Mouse (Mus musculus) embryonic facial prominence, embryonic 13.5 days (tissue): ENCODE measurements around the gene Tmprss13. TPM values are rescaled to one million over a fixed set of nuclear protein-coding genes. Genes with fewer than 3 reads are reported as not detected.

Experiments
- ATAC-seq: fragments of 200-750 bp; cut with Nextera tagmentation; 2 replicates; pipeline ENCODE4 v1.8.0; 2017; ENCODE audit warnings: low read depth; ENCODE audit not compliant: insufficient number of reproducible peaks, insufficient read depth, low FRiP score, low TSS enrichment
- H3K27ac ChIP-seq: fragments of 300-500 bp; sonication (generic); 2 replicates; pipeline ENCODE4 v1.5.1; 2015; ENCODE audit warnings: moderate library complexity, mild to moderate bottlenecking, inconsistent platforms
- H3K27me3 ChIP-seq: fragments of 300-500 bp; sonication (generic); 2 replicates; pipeline ENCODE4 v1.6.1; 2015; ENCODE audit warnings: mild to moderate bottlenecking, inconsistent platforms
- H3K36me3 ChIP-seq: fragments of 300-500 bp; sonication (generic); 2 replicates; pipeline ENCODE4 v1.6.1; 2015; ENCODE audit warnings: mild to moderate bottlenecking, inconsistent platforms
- H3K4me1 ChIP-seq: fragments of 300-500 bp; sonication (generic); 2 replicates; pipeline ENCODE4 v1.6.1; 2015; ENCODE audit warnings: inconsistent platforms
- H3K4me2 ChIP-seq: fragments of 300-500 bp; sonication (generic); 2 replicates; pipeline ENCODE4 v1.6.1; 2015; ENCODE audit warnings: moderate library complexity, mild to moderate bottlenecking, inconsistent platforms
- H3K4me3 ChIP-seq: fragments of 300-500 bp; sonication (generic); 2 replicates; pipeline ENCODE4 v1.5.1; 2015; ENCODE audit warnings: mild to moderate bottlenecking, inconsistent platforms
- H3K9ac ChIP-seq: fragments of 300-500 bp; sonication (generic); 2 replicates; pipeline ENCODE4 v1.6.1; 2015; ENCODE audit warnings: mild to moderate bottlenecking, inconsistent platforms
- H3K9me3 ChIP-seq: fragments of 300-500 bp; sonication (generic); 2 replicates; pipeline ENCODE4 v1.6.1; 2016; ENCODE audit warnings: inconsistent platforms
- WGBS: fragments of 180-500 bp; shearing (Covaris S2); methylation state at CpG from one replicate; pipeline ENCODE4 v1.1.7; 2015; ENCODE audit warnings: mixed read lengths; 5-methylcytosine and 5-hydroxymethylcytosine counted together
- polyA plus RNA-seq: library from polyadenylated mRNA; unstranded; fragments of >200 nt; fragmentation: Nextera tagmentation; extraction: Ambion mirVana; gene quantifications from 2 replicates; pipeline ENCODE4 v1.2.1, GENCODE M21; 2015

Tmprss13 gene
- polyA plus RNA-seq, 1 experiment from 2014 or later = 3.8 TPM

- H3K9ac ChIP-seq = no peak overlapping the region
- H3K36me3 ChIP-seq = no peaks in the 10 kb centered on the region
- 95% methylated on average over 3 of the region's 3 CpGs for WGBS
- H3K4me2 ChIP-seq = no peak overlapping the region
- H3K4me1 ChIP-seq = no peaks in the 10 kb centered on the region
- H3K4me3 ChIP-seq = no peak overlapping the region
- ATAC-seq = no peak
- no peaks in the 10 kb centered on the region for H3K9me3 ChIP-seq
- no peaks in the 10 kb centered on the region for H3K27me3 ChIP-seq
- H3K27ac ChIP-seq = no peak overlapping the region
Measured at GRCm38 (mm10) chr9:45343066-45343465, 24.2 kb downstream of the Tmprss13 start.

- Histone ChIP-seq H3K4me2 (no peak overlapping the region), H3K36me3 (no peaks in the 10 kb centered on the region), H3K9ac (no peak overlapping the region), H3K9me3 (no peaks in the 10 kb centered on the region), H3K27ac (no peak overlapping the region), H3K4me3 (no peak overlapping the region), H3K27me3 (no peaks in the 10 kb centered on the region), H3K4me1 (no peaks in the 10 kb centered on the region)
- WGBS = 62% methylated on average over 2 of the region's 2 CpGs
- ATAC-seq = no peak
Measured at GRCm38 (mm10) chr9:45345516-45345915, 26.6 kb downstream of the Tmprss13 start.

- H3K4me3 ChIP-seq = no peak overlapping the region
- no peak for ATAC-seq
- H3K4me2 ChIP-seq = no peak overlapping the region
- no peaks in the 10 kb centered on the region for H3K27me3 ChIP-seq
- 72% methylated on average over 6 of the region's 6 CpGs for WGBS
- no peak overlapping the region for H3K9ac ChIP-seq
- no peaks in the 10 kb centered on the region for H3K36me3 ChIP-seq
- no peaks in the 10 kb centered on the region for H3K4me1 ChIP-seq
- H3K27ac ChIP-seq = no peak overlapping the region
- no peaks in the 10 kb centered on the region for H3K9me3 ChIP-seq
Measured at GRCm38 (mm10) chr9:45346276-45346675, 27.4 kb downstream of the Tmprss13 start.

- Histone ChIP-seq H3K4me2 (no peak overlapping the region), H3K4me3 (no peak overlapping the region), H3K9me3 (no peaks in the 10 kb centered on the region), H3K4me1 (no peaks in the 10 kb centered on the region), H3K27me3 (no peaks in the 10 kb centered on the region), H3K36me3 (no peaks in the 10 kb centered on the region), H3K27ac (no peak overlapping the region), H3K9ac (no peak overlapping the region)
- 75% methylated on average over 6 of the region's 6 CpGs for WGBS
- no peak for ATAC-seq
Measured at GRCm38 (mm10) chr9:45348560-45348959, 29.7 kb downstream of the Tmprss13 start.

GRCm38 (mm10) chr9:45349181-45349580 lies 30.3 kb downstream of the Tmprss13 start:
- WGBS = 28% methylated on average over 4 of the region's 4 CpGs
- Histone ChIP-seq H3K4me3 (no peak overlapping the region), H3K27me3 (no peaks in the 10 kb centered on the region), H3K4me1 (no peaks in the 10 kb centered on the region), H3K9ac (no peak overlapping the region), H3K27ac (no peak overlapping the region), H3K9me3 (no peaks in the 10 kb centered on the region), H3K36me3 (no peaks in the 10 kb centered on the region), H3K4me2 (no peak overlapping the region)
- no peak for ATAC-seq

GRCm38 (mm10) chr9:45349851-45350250 lies 31.0 kb downstream of the Tmprss13 start:
- H3K4me1 ChIP-seq = no peaks in the 10 kb centered on the region
- no peaks in the 10 kb centered on the region for H3K27me3 ChIP-seq
- no peak overlapping the region for H3K4me2 ChIP-seq
- 57% methylated on average over 5 of the region's 5 CpGs for WGBS
- no peak overlapping the region for H3K9ac ChIP-seq
- no peaks in the 10 kb centered on the region for H3K36me3 ChIP-seq
- ATAC-seq = no peak
- H3K9me3 ChIP-seq = no peaks in the 10 kb centered on the region
- H3K27ac ChIP-seq = no peak overlapping the region
- no peak overlapping the region for H3K4me3 ChIP-seq

GRCm38 (mm10) chr9:45355192-45355591 lies 36.3 kb downstream of the Tmprss13 start:
- no peaks in the 10 kb centered on the region for H3K36me3 ChIP-seq
- H3K27me3 ChIP-seq = no peaks in the 10 kb centered on the region
- H3K4me1 ChIP-seq = peaks cover 4% of the 10 kb centered on the region; the same call in 1 of the 2 replicates
- H3K4me2 ChIP-seq = no peak overlapping the region
- no peak overlapping the region for H3K27ac ChIP-seq
- ATAC-seq = no peak
- WGBS = 73% methylated on average over 2 of the region's 2 CpGs
- no peak overlapping the region for H3K9ac ChIP-seq
- no peaks in the 10 kb centered on the region for H3K9me3 ChIP-seq
- no peak overlapping the region for H3K4me3 ChIP-seq

GRCm38 (mm10) chr9:45358356-45358755 lies 39.5 kb downstream of the Tmprss13 start:
- 32% methylated on average over 7 of the region's 7 CpGs for WGBS
- Histone ChIP-seq H3K4me3 (no peak overlapping the region), H3K36me3 (no peaks in the 10 kb centered on the region), H3K9me3 (no peaks in the 10 kb centered on the region), H3K27me3 (no peaks in the 10 kb centered on the region), H3K4me2 (no peak overlapping the region), H3K27ac (no peak overlapping the region), H3K9ac (no peak overlapping the region), H3K4me1 (peaks cover 4% of the 10 kb centered on the region; the same call in 1 of the 2 replicates)
- ATAC-seq = no peak

GRCm38 (mm10) chr9:45362051-45362461 lies 43.2 kb downstream of the Tmprss13 start:
- 54% methylated on average over 2 of the region's 2 CpGs for WGBS
- Histone ChIP-seq H3K9ac (no peak overlapping the region), H3K9me3 (no peaks in the 10 kb centered on the region), H3K4me2 (no peak overlapping the region), H3K27ac (no peak overlapping the region), H3K4me3 (no peak overlapping the region), H3K36me3 (no peaks in the 10 kb centered on the region), H3K27me3 (no peaks in the 10 kb centered on the region), H3K4me1 (peaks cover 4% of the 10 kb centered on the region; the same call in 1 of the 2 replicates)
- ATAC-seq = no peak

- H3K9ac ChIP-seq = no peak overlapping the region
- 57% methylated on average over 7 of the region's 7 CpGs for WGBS
- H3K4me3 ChIP-seq = no peak overlapping the region
- ATAC-seq = no peak
- H3K4me2 ChIP-seq = no peak overlapping the region
- no peaks in the 10 kb centered on the region for H3K9me3 ChIP-seq
- H3K4me1 ChIP-seq = no peaks in the 10 kb centered on the region
- no peaks in the 10 kb centered on the region for H3K36me3 ChIP-seq
- no peak overlapping the region for H3K27ac ChIP-seq
- H3K27me3 ChIP-seq = peaks cover 8% of the 10 kb centered on the region; the same call in 1 of the 2 replicates
Measured at GRCm38 (mm10) chr9:45363639-45364214, 44.8 kb downstream of the Tmprss13 start.

- WGBS = 74% methylated on average over 8 of the region's 8 CpGs
- H3K27me3 ChIP-seq = peaks cover 13% of the 10 kb centered on the region; the same call in 1 of the 2 replicates
- H3K27ac ChIP-seq = no peak overlapping the region
- no peak overlapping the region for H3K9ac ChIP-seq
- no peak for ATAC-seq
- peaks cover 14% of the 10 kb centered on the region for H3K4me1 ChIP-seq
- H3K4me3 ChIP-seq = no peak overlapping the region
- H3K4me2 ChIP-seq = no peak overlapping the region
- no peaks in the 10 kb centered on the region for H3K36me3 ChIP-seq
- no peaks in the 10 kb centered on the region for H3K9me3 ChIP-seq
Measured at GRCm38 (mm10) chr9:45367716-45368115, 48.8 kb downstream of the Tmprss13 start.

GRCm38 (mm10) chr9:45368341-45368901 lies 49.5 kb downstream of the Tmprss13 start:
- Histone ChIP-seq H3K4me3 (no peak overlapping the region), H3K27ac (no peak overlapping the region), H3K9ac (no peak overlapping the region), H3K4me2 (no peak overlapping the region), H3K36me3 (no peaks in the 10 kb centered on the region), H3K9me3 (no peaks in the 10 kb centered on the region), H3K27me3 (peaks cover 13% of the 10 kb centered on the region; the same call in 1 of the 2 replicates), H3K4me1 (peaks cover 14% of the 10 kb centered on the region)
- ATAC-seq = no peak
- WGBS = 56% methylated on average over 5 of the region's 5 CpGs
